Mouse (Mus musculus): ENCODE measurements at regions not wholly inside any gene's neighbourhood (a gene's known extent, or its start where the extent isn't known, plus 50 kb on each side); places are given as distances from the start of the nearest gene placed in this dataset.
A peak's percentile ranks its signal among the peaks of the same experiment; 100 is the strongest.

- TF ChIP-seq CTCF (IDR thresholded peaks at IDR 0.05; ENCODE audit: low read depth) (no peak), EP300 (IDR thresholded peaks at IDR 0.05; ENCODE audit: low read depth) (peak; percentile 53; the same call in 1 of the 2 replicates)
Observed at GRCm38 (mm10) chr3:61072330-61072729, 69.7 kb downstream of the P2ry1 start.

Measured in liver, postnatal 0 days (tissue).